Mouse (Mus musculus) G1E (cell line): ENCODE measurements around the gene Nebl. TPM values are rescaled to one million over a fixed set of nuclear protein-coding genes. Genes with fewer than 3 reads are reported as not detected.

Source experiments
- ATAC-seq: 2 replicates; pipeline ENCODE4 v1.8.0; 2016; ENCODE audit warnings: mild to moderate bottlenecking; ENCODE audit not compliant: insufficient number of reproducible peaks, poor library complexity, low FRiP score, severe bottlenecking; ENCODE audit errors: extremely low read depth
- DNase-seq: peaks from one replicate; pipeline ENCODE4 v3.0.0; 2012; ENCODE audit warnings: low spot score
- H3K27me3 ChIP-seq: 2 replicates; pipeline ENCODE4 v1.6.1; 2012; ENCODE audit warnings: mild to moderate bottlenecking, low read length, inconsistent platforms; ENCODE audit not compliant: insufficient read depth
- H3K36me3 ChIP-seq: replicated peaks from 2 replicates; pipeline ENCODE3; 2012; ENCODE audit warnings: mild to moderate bottlenecking, inconsistent platforms
- H3K4me1 ChIP-seq: 2 replicates; pipeline ENCODE4 v1.6.1; 2012; ENCODE audit warnings: low read depth, low read length, inconsistent platforms, mixed read lengths; ENCODE audit not compliant: insufficient read depth
- H3K4me3 ChIP-seq: 2 replicates; pipeline ENCODE4 v1.5.1; 2012; ENCODE audit warnings: low read depth, mild to moderate bottlenecking, inconsistent platforms, low read length, moderate library complexity, mixed read lengths
- H3K9me3 ChIP-seq: replicated peaks from 2 replicates; pipeline ENCODE4 v1.6.1; 2012; ENCODE audit warnings: inconsistent platforms
- CTCF ChIP-seq: IDR thresholded peaks from 2 replicates; pipeline ENCODE4 v1.5.1; 2012; ENCODE audit warnings: low read depth, low read length, inconsistent platforms, mixed read lengths
- GATA1 ChIP-seq: IDR thresholded peaks from 2 replicates; pipeline ENCODE4 v1.6.1; 2012; ENCODE audit warnings: borderline replicate concordance, low read length, inconsistent platforms, mixed read lengths
- GATA2 ChIP-seq: IDR thresholded peaks from 2 replicates; pipeline ENCODE4 v1.6.1; 2012; ENCODE audit warnings: low read depth, low read length, inconsistent platforms, borderline replicate concordance
- POLR2AphosphoS5 ChIP-seq: IDR thresholded peaks from 2 replicates; pipeline ENCODE4 v1.6.1; 2012; ENCODE audit warnings: low read depth, low read length, inconsistent platforms; ENCODE audit not compliant: insufficient replicate concordance
- TAL1 ChIP-seq: conservative IDR thresholded peaks from 2 replicates; pipeline ENCODE4 v1.6.1; 2012; ENCODE audit warnings: low read depth, low read length, inconsistent platforms, mixed read lengths
- polyA plus RNA-seq: library from polyadenylated mRNA; stranded (reverse); fragments of >175 nt; gene quantifications from 2 replicates; pipeline ENCODE4 v1.2.3, GENCODE M21; 2012
- total RNA-seq, 2 experiments: library from RNA; stranded (forward) in 1 of 2; stranded (reverse) in 1 of 2; fragments of 200-1000 nt in 1 of 2; fragments of >200 nt in 1 of 2; fragmentation: Nextera tagmentation in 1 of 2; gene quantifications; 2 replicates each; pipeline ENCODE4 v1.2.3; 2014 to 2017

Gene Nebl
- total RNA-seq (2014; fragmentation: Nextera tagmentation) (21.8 and 22.6 TPM in 2 replicates), total RNA-seq (2017) (6.0 and 6.8 TPM in 2 replicates), polyA plus RNA-seq (0.51 and 0.79 TPM in 2 replicates)

GRCm38 (mm10) chr2:17730957-17731830, at the start of gene Nebl:
Gene Nebl (minus strand): TSS chr2:17731464.
- Histone ChIP-seq H3K4me1 (no peaks in the 10 kb centered on the region), H3K9me3 (no peaks in the 10 kb centered on the region), H3K27me3 (peaks cover 6% of the 10 kb centered on the region; the same call in 1 of the 2 replicates), H3K36me3 (no peaks in the 10 kb centered on the region), H3K4me3 (no peak within 1 kb of the TSS)
- DNase-seq (no peak), ATAC-seq (no peak)
- TF ChIP-seq CTCF (no peak), GATA2 (no peak), GATA1 (no peak), POLR2AphosphoS5 (no peak), TAL1 (no peak)

- ATAC-seq (no peak), DNase-seq (no peak)
- no peaks in the 10 kb centered on the region for H3K4me1 ChIP-seq
- no peaks in the 10 kb centered on the region for H3K27me3 ChIP-seq
- H3K4me3 ChIP-seq, result no peak overlapping the region
- TF ChIP-seq GATA1 (no peak), GATA2 (no peak), CTCF (no peak), TAL1 (no peak), POLR2AphosphoS5 (no peak)
- H3K36me3 ChIP-seq, result no peaks in the 10 kb centered on the region
- H3K9me3 ChIP-seq, result no peaks in the 10 kb centered on the region
Measured at GRCm38 (mm10) chr2:17770246-17770825, 39.1 kb upstream of the Nebl start.

- DNase-seq, result no peak
- Histone ChIP-seq H3K4me3 (no peak overlapping the region), H3K4me1 (no peaks in the 10 kb centered on the region), H3K36me3 (no peaks in the 10 kb centered on the region), H3K9me3 (no peaks in the 10 kb centered on the region), H3K27me3 (no peaks in the 10 kb centered on the region)
- no peak for TF ChIP-seq POLR2AphosphoS5
- TF ChIP-seq GATA2, result no peak
- TF ChIP-seq CTCF, result no peak
- no peak for TF ChIP-seq TAL1
- no peak for TF ChIP-seq GATA1
- no peak for ATAC-seq
Measured at GRCm38 (mm10) chr2:17769242-17769755, 38.0 kb upstream of the Nebl start.

- Histone ChIP-seq H3K4me3 (no peak overlapping the region), H3K9me3 (no peaks in the 10 kb centered on the region), H3K4me1 (no peaks in the 10 kb centered on the region), H3K27me3 (no peaks in the 10 kb centered on the region), H3K36me3 (no peaks in the 10 kb centered on the region)
- no peak for TF ChIP-seq GATA1
- no peak for TF ChIP-seq POLR2AphosphoS5
- no peak for TF ChIP-seq CTCF
- no peak for TF ChIP-seq TAL1
- no peak for TF ChIP-seq GATA2
- no peak for DNase-seq
- ATAC-seq, result no peak
Measured at GRCm38 (mm10) chr2:17756271-17756670, 25.0 kb upstream of the Nebl start.

DNA sequence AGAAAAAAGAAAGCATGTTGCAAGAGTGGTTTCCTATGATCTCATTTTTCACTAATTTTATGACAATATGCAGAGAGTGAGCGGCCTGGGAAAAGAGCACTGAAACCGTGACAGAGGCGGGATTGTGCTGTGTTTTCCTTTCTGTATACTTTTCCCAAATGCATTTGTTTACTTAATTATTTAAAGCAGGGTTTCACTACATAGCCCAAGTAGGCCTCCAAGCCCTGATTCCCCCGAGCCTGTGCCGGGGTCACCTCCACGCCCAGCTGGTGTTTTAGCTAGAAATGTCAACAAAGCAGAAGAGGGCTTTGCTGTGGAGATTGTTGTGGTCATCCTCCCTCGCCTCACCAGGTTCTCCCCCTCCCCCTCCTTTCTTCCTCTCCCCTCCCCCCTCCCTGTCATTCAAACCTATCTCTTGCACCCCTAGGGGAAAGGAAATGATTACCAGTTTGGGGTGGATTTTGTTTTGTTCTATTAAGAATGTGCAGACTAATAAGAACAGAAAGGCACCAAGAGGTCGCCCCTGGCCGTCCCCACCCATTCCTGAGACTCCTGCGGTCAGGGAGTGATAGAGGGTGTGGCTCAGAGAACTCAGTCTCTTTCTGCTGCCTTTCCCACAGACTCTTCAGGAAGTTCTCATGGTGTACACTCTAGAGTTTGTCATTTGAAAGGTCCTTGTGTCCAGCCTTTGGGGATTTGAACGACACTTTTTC, 10.9 kb upstream of the Nebl start:
- no peak overlapping the region for H3K4me3 ChIP-seq
- no peaks in the 10 kb centered on the region for H3K4me1 ChIP-seq

DNA sequence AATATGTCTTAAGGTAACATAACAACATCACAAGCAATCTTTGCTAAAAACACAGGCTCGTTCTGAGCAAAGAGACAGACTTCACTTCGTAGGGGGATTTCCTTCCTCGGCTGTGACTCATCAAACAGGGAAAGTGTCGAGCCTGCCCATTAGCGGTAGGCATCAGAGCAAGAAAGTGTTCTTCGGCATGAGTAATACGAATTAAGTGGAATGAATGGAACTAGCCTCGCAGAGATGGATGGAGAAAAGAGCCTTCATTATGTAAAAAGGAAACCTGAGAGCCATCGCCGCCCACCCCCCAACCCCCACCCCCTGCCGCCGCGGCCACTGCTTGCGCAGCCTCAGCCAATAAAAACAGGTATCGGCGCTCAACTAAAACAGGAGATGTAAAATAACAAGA, 10.3 kb upstream of the Nebl start:
- Histone ChIP-seq H3K9me3 (no peaks in the 10 kb centered on the region), H3K36me3 (no peaks in the 10 kb centered on the region), H3K27me3 (peaks cover 22% of the 10 kb centered on the region), H3K4me3 (no peak overlapping the region), H3K4me1 (no peaks in the 10 kb centered on the region)
- no peak for ATAC-seq
- TF ChIP-seq POLR2AphosphoS5 (no peak), TAL1 (no peak), GATA2 (no peak), GATA1 (no peak), CTCF (no peak)
- no peak for DNase-seq

More for the DNA sequence above, 10.9 kb upstream of the Nebl start:
- DNase-seq (no peak), ATAC-seq (no peak)
- no peaks in the 10 kb centered on the region for H3K36me3 ChIP-seq
- H3K27me3 ChIP-seq, result peaks cover 22% of the 10 kb centered on the region
- H3K9me3 ChIP-seq, result no peaks in the 10 kb centered on the region
- TF ChIP-seq POLR2AphosphoS5 (no peak), GATA1 (no peak), TAL1 (no peak), CTCF (no peak), GATA2 (no peak)
